Mouse (Mus musculus) C2C12 (cell line): ENCODE measurements around the gene Bmp7.

ENCODE experiments used
- CTCF ChIP-seq: IDR thresholded peaks from one replicate; pipeline ENCODE4 v1.5.1; 2011; ENCODE audit not compliant: control insufficient read depth, insufficient read depth, insufficient read length
- MAX ChIP-seq: IDR thresholded peaks from one replicate; pipeline ENCODE4 v1.6.1; 2011; ENCODE audit warnings: mild to moderate bottlenecking, control low read depth
- USF1 ChIP-seq: IDR thresholded peaks from one replicate; pipeline ENCODE4 v1.6.1; 2011; ENCODE audit warnings: low read depth, mild to moderate bottlenecking, control low read depth, moderate library complexity

GRCm38 (mm10) chr2:172833196-172833595 lies 106.9 kb downstream of the Bmp7 start:
- no peak for TF ChIP-seq CTCF
- TF ChIP-seq MAX = no peak
- TF ChIP-seq USF1 = no peak
